Mouse (Mus musculus) heart, adult 10 weeks (tissue): ENCODE measurements around the gene Hpcal1. TPM values are rescaled to one million over a fixed set of nuclear protein-coding genes. Genes with fewer than 3 reads are reported as not detected.

Experiments
- polyA plus RNA-seq: library from polyadenylated mRNA; stranded (reverse); fragments of 350-450 nt; fragmentation: Illumina TruSeq; extraction: RNeasy Lipid Tissue Mini Kit (QIAGEN cat#74804); gene quantifications from one replicate; pipeline ENCODE4 v1.2.3, GENCODE M21; 2014; ENCODE audit warnings: low read depth, low replicate concordance

The Hpcal1 gene
- 19.0 TPM for polyA plus RNA-seq

GRCm38 (mm10) chr12:17690564-17691281 lies at the start of gene Hpcal1:
Gene Hpcal1 (plus strand): TSS chr12:17690856.

Other genes with a start within 250 kb of the Hpcal1 start
- 70.3 TPM for gene Odc1, start 146.1 kb upstream of the Hpcal1 start, polyA plus RNA-seq